Mouse (Mus musculus): ENCODE measurements around the gene Ugp2. TPM values are rescaled to one million over a fixed set of nuclear protein-coding genes. Genes with fewer than 3 reads are reported as not detected.

Gene Ugp2
- polyA plus RNA-seq, 1 experiment = 73.3 TPM

GRCm38 (mm10) chr11:21343490-21343889, 27.5 kb downstream of the Ugp2 start:
- TF ChIP-seq POLR2A (IDR thresholded peaks at IDR 0.05; ENCODE audit: low read depth, low read length) = no peak
- no peak for TF ChIP-seq CTCF (IDR thresholded peaks at IDR 0.05; ENCODE audit: borderline replicate concordance, insufficient read depth, low read length)
- Histone ChIP-seq H3K27ac (ENCODE audit: insufficient read depth, low read length) (no peak overlapping the region), H3K4me1 (ENCODE audit: control insufficient read depth, insufficient read depth, low read length) (no peaks in the 10 kb centered on the region), H3K4me3 (ENCODE audit: insufficient read depth, low read length) (no peak overlapping the region)

GRCm38 (mm10) chr11:21339088-21339487, 31.9 kb downstream of the Ugp2 start:
- Histone ChIP-seq H3K27ac (ENCODE audit: insufficient read depth, low read length) (no peak overlapping the region), H3K4me3 (ENCODE audit: insufficient read depth, low read length) (no peak overlapping the region)
- TF ChIP-seq CTCF (IDR thresholded peaks at IDR 0.05; ENCODE audit: borderline replicate concordance, insufficient read depth, low read length) (no peak), POLR2A (IDR thresholded peaks at IDR 0.05; ENCODE audit: low read depth, low read length) (no peak)

GRCm38 (mm10) chr11:21337855-21338254, 33.1 kb downstream of the Ugp2 start:
- TF ChIP-seq POLR2A (IDR thresholded peaks at IDR 0.05; ENCODE audit: low read depth, low read length) = no peak
- TF ChIP-seq CTCF (IDR thresholded peaks at IDR 0.05; ENCODE audit: borderline replicate concordance, insufficient read depth, low read length) = no peak
- Histone ChIP-seq H3K4me3 (ENCODE audit: insufficient read depth, low read length) (no peak overlapping the region), H3K27ac (ENCODE audit: insufficient read depth, low read length) (no peak overlapping the region), H3K4me1 (ENCODE audit: control insufficient read depth, insufficient read depth, low read length) (no peaks in the 10 kb centered on the region)

More at GRCm38 (mm10) chr11:21339088-21339487, 31.9 kb downstream of the Ugp2 start:
- H3K4me1 ChIP-seq (ENCODE audit: control insufficient read depth, insufficient read depth, low read length) = no peaks in the 10 kb centered on the region

GRCm38 (mm10) chr11:21332639-21333295, 38.2 kb downstream of the Ugp2 start:
- H3K27ac ChIP-seq (ENCODE audit: insufficient read depth, low read length) = no peak overlapping the region
- no peak for TF ChIP-seq CTCF (IDR thresholded peaks at IDR 0.05; ENCODE audit: borderline replicate concordance, insufficient read depth, low read length)
- TF ChIP-seq POLR2A (IDR thresholded peaks at IDR 0.05; ENCODE audit: low read depth, low read length) = no peak
- H3K4me1 ChIP-seq (ENCODE audit: control insufficient read depth, insufficient read depth, low read length) = no peaks in the 10 kb centered on the region
- H3K4me3 ChIP-seq (ENCODE audit: insufficient read depth, low read length) = no peak overlapping the region

GRCm38 (mm10) chr11:21328141-21328540, 42.9 kb downstream of the Ugp2 start:
- H3K4me3 ChIP-seq (ENCODE audit: insufficient read depth, low read length) = no peak overlapping the region
- TF ChIP-seq POLR2A (IDR thresholded peaks at IDR 0.05; ENCODE audit: low read depth, low read length) (no peak), CTCF (IDR thresholded peaks at IDR 0.05; ENCODE audit: borderline replicate concordance, insufficient read depth, low read length) (no peak)
- no peaks in the 10 kb centered on the region for H3K4me1 ChIP-seq (ENCODE audit: control insufficient read depth, insufficient read depth, low read length)
- no peak overlapping the region for H3K27ac ChIP-seq (ENCODE audit: insufficient read depth, low read length)

- Histone ChIP-seq H3K4me1 (ENCODE audit: control insufficient read depth, insufficient read depth, low read length) (no peaks in the 10 kb centered on the region), H3K27ac (ENCODE audit: insufficient read depth, low read length) (no peak overlapping the region), H3K4me3 (ENCODE audit: insufficient read depth, low read length) (no peak overlapping the region)
- TF ChIP-seq POLR2A (IDR thresholded peaks at IDR 0.05; ENCODE audit: low read depth, low read length) (no peak), CTCF (IDR thresholded peaks at IDR 0.05; ENCODE audit: borderline replicate concordance, insufficient read depth, low read length) (no peak)
These were observed 43.5 kb downstream of the Ugp2 start for GRCm38 (mm10) chr11:21327486-21327885.

GRCm38 (mm10) chr11:21326770-21327169, 44.2 kb downstream of the Ugp2 start:
- no peaks in the 10 kb centered on the region for H3K4me1 ChIP-seq (ENCODE audit: control insufficient read depth, insufficient read depth, low read length)
- TF ChIP-seq CTCF (IDR thresholded peaks at IDR 0.05; ENCODE audit: borderline replicate concordance, insufficient read depth, low read length) = no peak
- no peak for TF ChIP-seq POLR2A (IDR thresholded peaks at IDR 0.05; ENCODE audit: low read depth, low read length)
- no peak overlapping the region for H3K27ac ChIP-seq (ENCODE audit: insufficient read depth, low read length)
- H3K4me3 ChIP-seq (ENCODE audit: insufficient read depth, low read length) = no peak overlapping the region

GRCm38 (mm10) chr11:21325781-21326180, 45.2 kb downstream of the Ugp2 start:
- H3K4me3 ChIP-seq (ENCODE audit: insufficient read depth, low read length) = no peak overlapping the region
- TF ChIP-seq CTCF (IDR thresholded peaks at IDR 0.05; ENCODE audit: borderline replicate concordance, insufficient read depth, low read length) (no peak), POLR2A (IDR thresholded peaks at IDR 0.05; ENCODE audit: low read depth, low read length) (no peak)
- H3K4me1 ChIP-seq (ENCODE audit: control insufficient read depth, insufficient read depth, low read length) = no peaks in the 10 kb centered on the region
- no peak overlapping the region for H3K27ac ChIP-seq (ENCODE audit: insufficient read depth, low read length)

- no peak for TF ChIP-seq POLR2A (IDR thresholded peaks at IDR 0.05; ENCODE audit: low read depth, low read length)
- TF ChIP-seq CTCF (IDR thresholded peaks at IDR 0.05; ENCODE audit: borderline replicate concordance, insufficient read depth, low read length) = no peak
- Histone ChIP-seq H3K4me1 (ENCODE audit: control insufficient read depth, insufficient read depth, low read length) (no peaks in the 10 kb centered on the region), H3K27ac (ENCODE audit: insufficient read depth, low read length) (no peak overlapping the region), H3K4me3 (ENCODE audit: insufficient read depth, low read length) (no peak overlapping the region)
These were observed 48.7 kb downstream of the Ugp2 start for GRCm38 (mm10) chr11:21322349-21322748.

- TF ChIP-seq CTCF (IDR thresholded peaks at IDR 0.05; ENCODE audit: borderline replicate concordance, insufficient read depth, low read length) = no peak
- no peak for TF ChIP-seq POLR2A (IDR thresholded peaks at IDR 0.05; ENCODE audit: low read depth, low read length)
- Histone ChIP-seq H3K4me1 (ENCODE audit: control insufficient read depth, insufficient read depth, low read length) (no peaks in the 10 kb centered on the region), H3K4me3 (ENCODE audit: insufficient read depth, low read length) (no peak overlapping the region), H3K27ac (ENCODE audit: insufficient read depth, low read length) (no peak overlapping the region)
These were observed 49.4 kb downstream of the Ugp2 start for GRCm38 (mm10) chr11:21321577-21321976.

All from embryonic fibroblast, embryonic 13.5 days (primary cell).